Mouse (Mus musculus) limb, embryonic 10.5 days (tissue): Measurements from ENCODE around the gene Nfib. TPM values are rescaled to one million over a fixed set of nuclear protein-coding genes. Genes with fewer than 3 reads are reported as not detected.
A peak's percentile ranks its signal among the peaks of the same experiment; 100 is the strongest.

Source experiments
- DNase-seq: peaks from one replicate; pipeline ENCODE4 v3.0.0-alpha.2; 2017; ENCODE audit warnings: low spot score
- H3K27ac ChIP-seq: fragments of 300-500 bp; sonication (generic); 2 replicates; pipeline ENCODE4 v1.5.1; 2016; ENCODE audit warnings: mild to moderate bottlenecking
- H3K27me3 ChIP-seq: fragments of 300-500 bp; sonication (generic); 2 replicates; pipeline ENCODE4 v1.6.1; 2016; ENCODE audit warnings: low read depth, mild to moderate bottlenecking; ENCODE audit not compliant: poor library complexity, severe bottlenecking
- H3K36me3 ChIP-seq: fragments of 300-500 bp; sonication (generic); 2 replicates; pipeline ENCODE4 v1.6.1; 2016; ENCODE audit warnings: mild to moderate bottlenecking, moderate library complexity
- H3K4me1 ChIP-seq: fragments of 300-500 bp; sonication (generic); 2 replicates; pipeline ENCODE4 v1.6.1; 2016
- H3K4me3 ChIP-seq: fragments of 300-500 bp; sonication (generic); 2 replicates; pipeline ENCODE4 v1.5.1; 2016; ENCODE audit warnings: mild to moderate bottlenecking, moderate library complexity
- H3K9me3 ChIP-seq: fragments of 300-500 bp; sonication (generic); replicated peaks from 2 replicates; pipeline ENCODE4 v1.6.1; 2016; ENCODE audit warnings: mild to moderate bottlenecking
- WGBS: fragments of 180-500 bp; shearing (Covaris S2); methylation state at CpG from one replicate; pipeline ENCODE4 v1.1.7; 2016; 5-methylcytosine and 5-hydroxymethylcytosine counted together
- polyA plus RNA-seq: library from polyadenylated mRNA; unstranded; fragments of >200 nt; fragmentation: Nextera tagmentation; extraction: Ambion mirVana; gene quantifications from 2 replicates; pipeline ENCODE4 v1.2.1, GENCODE M21; 2016

The Nfib gene
- polyA plus RNA-seq, 1 experiment from 2014 or later = 23.4 TPM

DNA sequence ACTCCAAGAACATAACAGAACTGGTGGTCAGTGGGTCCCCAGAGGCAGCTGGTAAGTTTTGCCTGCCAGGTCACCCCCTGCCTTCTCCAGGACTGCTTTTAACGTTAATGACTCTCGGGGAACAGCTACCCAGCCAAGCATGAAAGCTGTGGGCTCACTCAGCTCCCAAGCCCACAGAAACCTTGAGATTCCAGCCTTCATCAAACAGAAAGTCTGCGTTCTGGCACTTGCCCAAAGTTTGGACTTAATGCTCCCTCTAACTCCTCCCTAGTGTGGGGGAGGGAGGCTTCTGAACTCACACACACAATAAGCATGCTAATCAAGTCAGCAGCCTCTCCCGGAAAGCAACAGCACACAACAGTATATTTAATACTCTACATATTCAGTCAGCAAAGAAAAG, 360.8 kb downstream of the Nfib start:
- Histone ChIP-seq H3K4me1 (peaks cover 14% of the 10 kb centered on the region), H3K36me3 (peaks cover 14% of the 10 kb centered on the region), H3K4me3 (no peak overlapping the region), H3K27ac (0 out of 2 replicates have a peak overlapping the region, but pooled peaks have one; percentile 26), H3K9me3 (no peaks in the 10 kb centered on the region), H3K27me3 (no peaks in the 10 kb centered on the region)
- DNase-seq = peak; percentile 36
- WGBS = 21% methylated on average over 4 of the region's 4 CpGs

DNA sequence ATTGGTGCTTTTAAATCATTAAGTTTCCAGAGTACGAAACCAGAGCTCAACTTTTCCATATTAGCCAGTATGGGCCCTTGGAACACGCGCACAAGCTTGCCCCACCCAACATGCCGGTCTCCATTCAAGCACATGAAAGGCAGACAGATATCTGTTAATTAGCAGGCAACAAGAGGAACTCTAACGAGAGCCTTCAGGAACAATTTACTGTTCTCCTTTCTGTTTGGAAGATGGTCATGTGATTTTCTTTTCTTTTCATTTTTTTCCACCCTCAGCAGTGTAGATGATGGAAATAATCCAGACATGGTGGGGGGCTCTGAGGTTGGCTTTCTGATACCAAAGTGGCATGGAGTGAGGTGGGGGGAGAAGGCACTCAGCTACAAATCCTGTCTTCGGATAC, 361.3 kb downstream of the Nfib start:
- H3K36me3 ChIP-seq = peaks cover 12% of the 10 kb centered on the region

DNA sequence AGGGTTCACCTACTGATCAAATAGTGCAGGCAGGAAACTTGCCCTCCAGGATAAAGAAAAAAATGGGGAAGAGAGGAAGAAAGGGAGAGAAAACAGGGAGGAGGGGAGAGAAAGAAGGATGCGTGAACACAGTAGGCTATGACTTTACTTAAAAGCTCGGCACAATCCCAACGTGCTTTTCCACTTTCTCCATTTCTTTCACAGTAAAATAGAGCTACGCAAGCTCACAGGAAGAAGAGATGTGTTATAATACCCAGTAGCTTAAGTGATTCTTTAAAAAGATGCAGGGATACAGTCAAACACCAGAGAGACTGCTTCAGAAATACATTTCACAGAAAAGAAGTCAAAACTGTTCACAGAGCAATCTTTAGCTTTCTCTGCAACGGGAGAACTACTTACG, 366.6 kb downstream of the Nfib start:
- 87% methylated on average over 6 of the region's 6 CpGs for WGBS
- Histone ChIP-seq H3K27ac (no peak overlapping the region), H3K9me3 (no peaks in the 10 kb centered on the region)

More for the DNA sequence above, 361.3 kb downstream of the Nfib start:
- 76% methylated on average over 6 of the region's 6 CpGs for WGBS
- DNase-seq = no peak
- Histone ChIP-seq H3K9me3 (no peaks in the 10 kb centered on the region), H3K4me1 (peaks cover 14% of the 10 kb centered on the region), H3K27me3 (no peaks in the 10 kb centered on the region), H3K27ac (0 out of 2 replicates have a peak overlapping the region, but pooled peaks have one; percentile 26), H3K4me3 (no peak overlapping the region)

DNA sequence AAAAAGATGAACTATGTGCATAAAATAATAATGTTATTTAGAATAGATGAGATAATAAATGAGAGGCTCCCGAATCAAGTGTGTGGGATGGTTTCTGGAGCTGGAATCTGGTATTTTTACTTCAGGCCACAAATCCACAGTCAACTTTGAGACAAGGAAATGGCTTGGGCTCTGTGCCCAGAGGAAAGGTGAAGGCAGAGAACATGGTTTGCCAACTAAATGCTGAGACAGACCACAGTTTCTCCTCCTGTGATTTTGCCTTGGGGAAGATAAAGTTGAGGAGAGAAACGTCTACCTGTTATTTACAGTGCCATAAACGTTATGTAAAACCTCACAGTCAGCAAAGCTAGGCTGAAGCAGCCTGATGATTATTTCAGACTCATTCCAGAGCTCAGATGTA, 367.1 kb downstream of the Nfib start:
- DNase-seq = no peak
- Histone ChIP-seq H3K36me3 (no peaks in the 10 kb centered on the region), H3K4me1 (peaks cover 6% of the 10 kb centered on the region), H3K27ac (no peak overlapping the region), H3K4me3 (no peak overlapping the region), H3K9me3 (no peaks in the 10 kb centered on the region), H3K27me3 (no peaks in the 10 kb centered on the region)
- 64% methylated on average over 3 of the region's 3 CpGs for WGBS

More for the DNA sequence above, 366.6 kb downstream of the Nfib start:
- Histone ChIP-seq H3K4me3 (no peak overlapping the region), H3K4me1 (peaks cover 6% of the 10 kb centered on the region), H3K27me3 (no peaks in the 10 kb centered on the region), H3K36me3 (no peaks in the 10 kb centered on the region)
- no peak for DNase-seq

DNA sequence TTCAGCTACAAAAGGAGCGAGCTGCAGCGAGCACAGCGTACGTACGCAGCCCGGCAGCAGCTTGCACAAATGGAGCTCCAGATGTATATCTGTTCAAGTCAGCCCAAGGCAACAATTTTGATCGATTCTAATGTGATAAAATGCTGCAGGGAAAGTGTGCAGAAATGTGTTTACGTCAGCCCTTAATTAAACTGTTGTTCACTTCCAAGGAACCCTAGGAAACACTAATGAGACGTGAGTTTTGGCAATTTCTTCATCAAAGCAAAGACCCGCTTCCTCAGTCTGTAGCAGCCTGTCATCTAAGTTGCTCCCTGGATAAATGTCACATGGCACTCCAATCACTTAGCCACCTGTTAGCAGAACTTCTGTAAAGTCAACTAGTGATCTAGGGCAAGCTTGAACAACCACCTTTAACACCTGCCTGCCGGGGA, 368.6 kb downstream of the Nfib start:
- WGBS = 59% methylated on average over 11 of the region's 11 CpGs
- no peak overlapping the region for H3K4me3 ChIP-seq
- H3K4me1 ChIP-seq = peaks cover 6% of the 10 kb centered on the region
- H3K9me3 ChIP-seq = no peaks in the 10 kb centered on the region
- H3K27me3 ChIP-seq = no peaks in the 10 kb centered on the region
- DNase-seq = no peak
- no peaks in the 10 kb centered on the region for H3K36me3 ChIP-seq
- no peak overlapping the region for H3K27ac ChIP-seq

DNA sequence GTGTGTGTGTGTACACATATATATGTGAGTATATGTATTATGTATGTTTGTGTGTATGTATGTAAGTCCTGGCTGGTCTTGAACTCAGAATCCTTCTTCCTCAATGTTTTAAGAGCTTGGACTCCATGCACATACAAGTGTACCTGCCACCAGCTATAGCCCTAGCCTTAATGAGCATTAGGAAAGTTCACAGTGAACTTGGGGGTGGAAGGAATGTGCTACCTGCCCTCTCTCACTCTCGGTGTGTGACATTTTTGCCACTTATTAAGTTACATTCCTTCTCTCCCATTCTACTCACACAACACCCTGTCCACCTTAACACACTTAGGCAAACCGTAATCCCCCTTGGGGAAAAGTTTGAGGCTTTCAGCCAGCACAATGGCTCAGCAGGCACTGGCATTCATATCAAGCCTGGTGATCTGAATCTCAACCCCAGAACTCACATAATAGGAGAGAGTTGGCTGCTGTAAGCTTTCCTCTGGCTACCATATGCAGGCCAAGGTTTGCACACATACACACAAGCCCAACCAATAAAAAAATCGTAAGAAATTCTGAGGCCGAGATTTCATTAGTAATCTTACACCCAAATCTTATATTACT, 370.2 kb downstream of the Nfib start:
- Histone ChIP-seq H3K27me3 (no peaks in the 10 kb centered on the region), H3K27ac (no peak overlapping the region), H3K4me3 (no peak overlapping the region), H3K4me1 (peaks cover 6% of the 10 kb centered on the region), H3K36me3 (0 out of 2 replicates have a peak, but pooled peaks cover under 1% of the 10 kb centered on the region), H3K9me3 (no peaks in the 10 kb centered on the region)
- DNase-seq = no peak
- WGBS = 89% methylated on average over 4 of the region's 4 CpGs

DNA sequence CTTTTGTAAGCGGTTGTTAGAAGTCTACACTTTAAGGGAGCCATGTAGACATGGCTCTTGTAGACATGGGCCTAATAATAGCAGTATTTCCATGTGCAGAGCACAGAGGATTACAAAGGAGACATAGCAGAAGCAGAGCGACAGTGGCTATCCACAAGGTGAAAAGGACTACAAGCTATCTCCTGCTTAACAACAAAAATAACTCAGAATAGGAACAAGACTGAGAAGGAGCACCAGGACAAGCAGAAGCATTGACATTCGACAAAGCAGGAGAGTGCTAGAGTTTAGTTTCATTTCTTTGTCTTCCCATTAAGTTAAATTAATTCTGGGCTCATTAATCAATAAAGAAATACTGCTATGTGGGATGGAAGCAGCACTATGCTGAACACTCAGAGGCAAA, 372.1 kb downstream of the Nfib start:
- Histone ChIP-seq H3K4me1 (peaks cover 6% of the 10 kb centered on the region), H3K27ac (no peak overlapping the region)

DNA sequence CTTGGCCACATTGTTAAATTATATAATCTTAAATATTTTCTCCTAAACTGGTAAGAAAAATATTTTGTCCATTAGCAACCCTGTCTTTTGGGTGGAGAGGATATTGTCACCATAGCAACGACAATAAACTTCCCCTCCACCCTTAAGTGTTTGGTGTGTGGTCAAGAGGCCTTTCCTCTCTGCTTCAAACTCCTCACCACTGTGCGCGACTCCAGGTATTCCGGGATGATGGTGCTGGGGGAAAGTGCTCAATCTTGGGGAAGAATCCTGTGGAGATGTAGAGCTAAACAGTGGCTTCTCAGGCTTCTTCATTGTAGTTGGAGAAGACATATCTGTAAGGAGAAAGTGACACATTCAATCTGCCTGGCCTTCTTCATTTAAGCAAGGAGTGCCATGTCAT, 375.5 kb downstream of the Nfib start:
- H3K36me3 ChIP-seq = peaks cover 13% of the 10 kb centered on the region
- H3K27me3 ChIP-seq = no peaks in the 10 kb centered on the region
- no peak overlapping the region for H3K4me3 ChIP-seq
- H3K27ac ChIP-seq = no peak overlapping the region
- no peaks in the 10 kb centered on the region for H3K4me1 ChIP-seq
- H3K9me3 ChIP-seq = no peaks in the 10 kb centered on the region
- 91% methylated on average over 4 of the region's 4 CpGs for WGBS
- no peak for DNase-seq

More for the DNA sequence above, 372.1 kb downstream of the Nfib start:
- WGBS = 96% methylated on average over 3 of the region's 3 CpGs
- H3K36me3 ChIP-seq = 0 out of 2 replicates have a peak, but pooled peaks cover 5% of the 10 kb centered on the region
- H3K4me3 ChIP-seq = no peak overlapping the region
- no peaks in the 10 kb centered on the region for H3K27me3 ChIP-seq
- DNase-seq = no peak
- no peaks in the 10 kb centered on the region for H3K9me3 ChIP-seq

DNA sequence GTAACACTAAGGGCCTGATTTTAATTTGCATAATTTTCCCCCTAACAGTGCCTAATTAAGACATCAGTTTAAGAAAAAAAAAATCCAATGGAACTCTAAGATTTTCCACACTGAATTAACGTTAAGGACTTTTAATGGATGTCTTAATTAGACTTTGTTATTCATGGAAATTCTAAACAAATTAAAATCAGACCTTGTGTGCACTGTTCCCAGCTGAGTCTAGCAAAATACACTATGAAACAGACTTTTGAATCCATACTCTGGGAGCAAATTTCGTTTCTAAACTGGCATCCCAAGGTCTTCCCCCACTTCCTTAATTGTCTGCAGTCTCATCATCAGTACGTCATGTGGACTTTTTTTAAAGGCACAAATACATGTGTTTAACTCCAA, 379.4 kb downstream of the Nfib start:
- no peaks in the 10 kb centered on the region for H3K4me1 ChIP-seq
- WGBS = 79% methylated on average over 3 of the region's 3 CpGs
- no peak for DNase-seq
- no peaks in the 10 kb centered on the region for H3K27me3 ChIP-seq
- no peak overlapping the region for H3K27ac ChIP-seq
- no peak overlapping the region for H3K4me3 ChIP-seq
- H3K9me3 ChIP-seq = no peaks in the 10 kb centered on the region
- peaks cover 33% of the 10 kb centered on the region for H3K36me3 ChIP-seq

DNA sequence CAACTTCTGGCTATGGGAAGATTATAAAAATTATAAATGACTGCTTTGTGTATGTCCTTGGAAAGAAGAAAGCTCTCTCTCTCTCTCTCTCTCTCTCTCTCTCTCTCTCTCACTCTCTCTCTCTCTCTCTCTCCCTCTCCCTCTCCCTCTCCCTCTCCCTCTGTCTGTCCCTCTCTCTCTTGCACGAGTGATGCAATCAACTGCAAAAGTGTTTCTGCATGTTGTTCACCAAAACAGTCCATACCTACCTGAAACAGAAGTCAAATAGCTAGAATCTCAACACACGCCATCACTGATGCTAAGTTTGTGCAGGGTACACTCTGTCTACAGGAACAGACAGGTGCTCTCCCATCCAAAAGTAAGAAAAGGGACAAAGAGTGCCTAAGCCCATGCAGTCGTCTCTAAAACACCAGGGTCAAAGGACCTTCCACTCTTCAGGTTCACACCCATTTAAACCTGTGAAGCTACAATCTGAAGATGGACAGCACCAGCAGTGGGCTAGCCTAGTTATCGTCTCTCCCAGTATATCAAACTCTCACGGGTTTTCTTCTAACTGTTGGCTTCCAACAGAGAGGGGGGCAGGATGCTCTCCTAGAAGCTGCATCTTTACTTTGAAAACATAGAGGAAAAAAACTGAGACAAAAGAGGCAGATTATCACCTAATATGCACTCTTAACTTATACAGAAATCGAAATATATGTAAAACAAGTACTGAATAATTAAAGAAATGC, 380.0 kb downstream of the Nfib start:
- Histone ChIP-seq H3K27me3 (no peaks in the 10 kb centered on the region), H3K27ac (no peak overlapping the region), H3K4me1 (no peaks in the 10 kb centered on the region), H3K9me3 (no peaks in the 10 kb centered on the region), H3K36me3 (peaks cover 33% of the 10 kb centered on the region), H3K4me3 (no peak overlapping the region)
- 71% methylated on average over 6 of the region's 6 CpGs for WGBS
- DNase-seq = no peak

DNA sequence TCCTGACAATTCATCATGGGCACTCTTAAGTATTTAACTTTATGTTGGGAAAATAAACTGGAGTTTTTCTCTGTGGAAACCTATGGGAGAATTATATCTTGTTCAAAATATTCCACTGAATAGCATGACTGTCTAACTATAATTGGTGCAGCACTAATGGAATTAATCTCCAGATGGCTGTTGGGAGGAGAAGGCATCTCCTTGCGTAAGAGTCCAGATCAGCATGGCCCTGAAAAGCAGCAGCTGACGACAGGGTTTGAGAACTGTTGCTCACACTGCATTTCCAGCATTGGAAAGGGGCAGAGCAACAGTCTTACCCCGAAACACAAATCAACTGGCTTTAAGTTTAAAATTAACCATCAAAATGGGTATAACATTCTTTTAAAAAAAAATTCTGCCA, 380.6 kb downstream of the Nfib start:
- H3K4me1 ChIP-seq = no peaks in the 10 kb centered on the region; the same call in 1 of the 2 replicates
- H3K4me3 ChIP-seq = no peak overlapping the region
- WGBS = 86% methylated on average over 3 of the region's 3 CpGs
- DNase-seq = no peak
- peaks cover 33% of the 10 kb centered on the region for H3K36me3 ChIP-seq
- H3K27me3 ChIP-seq = no peaks in the 10 kb centered on the region
- no peak overlapping the region for H3K27ac ChIP-seq
- no peaks in the 10 kb centered on the region for H3K9me3 ChIP-seq

DNA sequence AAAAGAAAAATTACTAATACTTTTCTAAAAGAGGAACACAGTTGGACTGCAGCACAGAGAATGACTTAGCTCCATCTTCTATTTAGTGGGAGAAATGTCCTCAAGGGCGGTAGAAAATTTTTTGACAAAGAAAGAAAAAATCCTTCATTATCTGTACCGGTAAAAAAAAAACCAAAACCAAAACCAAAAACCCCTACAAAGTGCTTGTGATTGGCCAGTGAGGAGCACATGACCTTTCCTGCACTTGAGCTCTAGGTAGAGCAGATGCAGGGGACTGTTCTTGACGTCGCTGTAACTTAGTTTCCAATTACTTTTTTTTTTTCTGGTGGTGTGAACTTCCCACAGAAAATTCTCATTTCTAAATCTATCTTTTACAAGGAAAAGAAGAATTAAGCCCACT, 384.5 kb downstream of the Nfib start:
- Histone ChIP-seq H3K36me3 (peaks cover 26% of the 10 kb centered on the region), H3K4me1 (peaks cover 5% of the 10 kb centered on the region), H3K27me3 (no peaks in the 10 kb centered on the region), H3K27ac (no peak overlapping the region), H3K9me3 (no peaks in the 10 kb centered on the region), H3K4me3 (no peak overlapping the region)
- 80% methylated on average over 4 of the region's 4 CpGs for WGBS
- DNase-seq = no peak

DNA sequence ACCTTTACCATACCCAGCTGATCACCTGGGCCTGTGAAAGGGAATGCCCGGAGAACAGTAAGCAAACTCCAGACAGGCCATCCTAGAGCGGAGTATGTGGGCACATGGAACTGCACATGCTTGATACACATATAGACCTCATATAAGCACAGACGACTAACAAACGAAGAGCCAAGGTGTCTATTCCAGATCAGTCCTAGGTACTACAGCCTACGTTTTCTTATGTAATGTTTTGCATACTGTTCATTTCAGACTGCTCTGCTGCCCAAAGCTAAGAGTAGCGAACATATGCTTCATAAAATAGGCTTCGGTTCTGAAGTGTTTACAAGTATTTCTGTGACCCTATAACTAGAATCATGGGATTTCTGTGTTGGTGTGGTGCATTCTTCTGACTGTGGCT, 386.2 kb downstream of the Nfib start:
- no peak overlapping the region for H3K27ac ChIP-seq
- no peak for DNase-seq
- 86% methylated on average over 7 of the region's 7 CpGs for WGBS
- no peaks in the 10 kb centered on the region for H3K27me3 ChIP-seq
- H3K4me1 ChIP-seq = peaks cover 5% of the 10 kb centered on the region
- H3K9me3 ChIP-seq = no peaks in the 10 kb centered on the region
- no peak overlapping the region for H3K4me3 ChIP-seq
- peaks cover 36% of the 10 kb centered on the region for H3K36me3 ChIP-seq
